Mouse (Mus musculus): ENCODE results near the gene Csf3. TPM values are rescaled to one million over a fixed set of nuclear protein-coding genes. Genes with fewer than 3 reads are reported as not detected.
"Not testable (repeated sequence)": the region's sequence is repeated elsewhere in the genome, so short reads cannot be mapped to it uniquely, and the experiment has no call there.

Csf3 gene
- polyA plus RNA-seq, 1 experiment, result not detected

- Histone ChIP-seq H3K9me3 (no peaks in the 10 kb centered on the region), H3K4me1 (peaks cover 35% of the 10 kb centered on the region), H3K4me3 (replicated peaks) (no peak overlapping the region), H3K27me3 (replicated peaks) (no peaks in the 10 kb centered on the region), H3K36me3 (replicated peaks; ENCODE audit: low read length) (peaks cover 70% of the 10 kb centered on the region)
- no peak for TF ChIP-seq GATA1 (IDR thresholded peaks at IDR 0.05; ENCODE audit: borderline replicate concordance, low read length)
Measured at GRCm38 (mm10) chr11:98725926-98726506, 25.0 kb downstream of the Csf3 start.

GRCm38 (mm10) chr11:98729119-98729588 is 28.1 kb downstream of the Csf3 start, which contains the start of gene Med24:
Gene Med24 (minus strand): TSS chr11:98729435.
- no peak for TF ChIP-seq FLI1 (IDR thresholded peaks at IDR 0.05; ENCODE audit: low read length)
- no peak for TF ChIP-seq GATA1 (IDR thresholded peaks at IDR 0.05; ENCODE audit: borderline replicate concordance, low read length)
- H3K4me3 ChIP-seq (replicated peaks), result peak within 1 kb of the TSS; percentile 96

GRCm38 (mm10) chr11:98730727-98731126 is 29.7 kb downstream of the Csf3 start:
- peaks cover 22% of the 10 kb centered on the region for H3K36me3 ChIP-seq (replicated peaks; ENCODE audit: low read length)
- no peak overlapping the region for H3K4me3 ChIP-seq (replicated peaks)
- peaks cover 11% of the 10 kb centered on the region for H3K9me3 ChIP-seq
- TF ChIP-seq FLI1 (IDR thresholded peaks at IDR 0.05; ENCODE audit: low read length), result no peak
- no peak for TF ChIP-seq GATA1 (IDR thresholded peaks at IDR 0.05; ENCODE audit: borderline replicate concordance, low read length)
- H3K4me1 ChIP-seq, result peaks cover 14% of the 10 kb centered on the region
- H3K27me3 ChIP-seq (replicated peaks), result no peaks in the 10 kb centered on the region

More at GRCm38 (mm10) chr11:98729119-98729588, 28.1 kb downstream of the Csf3 start, which contains the start of gene Med24:
- peaks cover 16% of the 10 kb centered on the region for H3K4me1 ChIP-seq
- H3K36me3 ChIP-seq (replicated peaks; ENCODE audit: low read length), result peaks cover 38% of the 10 kb centered on the region
- H3K9me3 ChIP-seq, result peaks cover 2% of the 10 kb centered on the region
- no peaks in the 10 kb centered on the region for H3K27me3 ChIP-seq (replicated peaks)

GRCm38 (mm10) chr11:98731134-98731533 is 30.1 kb downstream of the Csf3 start:
- Histone ChIP-seq H3K9me3 (peaks cover 11% of the 10 kb centered on the region), H3K4me3 (replicated peaks) (no peak overlapping the region), H3K36me3 (replicated peaks; ENCODE audit: low read length) (peaks cover 18% of the 10 kb centered on the region), H3K27me3 (replicated peaks) (no peaks in the 10 kb centered on the region), H3K4me1 (peaks cover 14% of the 10 kb centered on the region)
- TF ChIP-seq FLI1 (IDR thresholded peaks at IDR 0.05; ENCODE audit: low read length) (no peak), GATA1 (IDR thresholded peaks at IDR 0.05; ENCODE audit: borderline replicate concordance, low read length) (no peak)

GRCm38 (mm10) chr11:98734020-98734419 is 33.0 kb downstream of the Csf3 start:
- TF ChIP-seq FLI1 (IDR thresholded peaks at IDR 0.05; ENCODE audit: low read length) (no peak), GATA1 (IDR thresholded peaks at IDR 0.05; ENCODE audit: borderline replicate concordance, low read length) (no peak)

GRCm38 (mm10) chr11:98735111-98735510 is 34.0 kb downstream of the Csf3 start:
- Histone ChIP-seq H3K36me3 (replicated peaks; ENCODE audit: low read length) (no peaks in the 10 kb centered on the region), H3K4me3 (replicated peaks) (no peak overlapping the region), H3K27me3 (replicated peaks) (no peaks in the 10 kb centered on the region), H3K9me3 (peaks cover 11% of the 10 kb centered on the region), H3K4me1 (peaks cover 20% of the 10 kb centered on the region)
- TF ChIP-seq GATA1 (IDR thresholded peaks at IDR 0.05; ENCODE audit: borderline replicate concordance, low read length) (no peak), FLI1 (IDR thresholded peaks at IDR 0.05; ENCODE audit: low read length) (no peak)

More at GRCm38 (mm10) chr11:98734020-98734419, 33.0 kb downstream of the Csf3 start:
- H3K4me1 ChIP-seq, result peaks cover 15% of the 10 kb centered on the region
- H3K4me3 ChIP-seq (replicated peaks), result no peak overlapping the region
- peaks cover 11% of the 10 kb centered on the region for H3K9me3 ChIP-seq
- H3K27me3 ChIP-seq (replicated peaks), result no peaks in the 10 kb centered on the region
- H3K36me3 ChIP-seq (replicated peaks; ENCODE audit: low read length), result no peaks in the 10 kb centered on the region

GRCm38 (mm10) chr11:98736176-98736575 is 35.1 kb downstream of the Csf3 start:
- H3K27me3 ChIP-seq (replicated peaks), result no peaks in the 10 kb centered on the region
- H3K36me3 ChIP-seq (replicated peaks; ENCODE audit: low read length), result no peaks in the 10 kb centered on the region
- H3K4me3 ChIP-seq (replicated peaks), result no peak overlapping the region
- TF ChIP-seq GATA1 (IDR thresholded peaks at IDR 0.05; ENCODE audit: borderline replicate concordance, low read length) (no peak), FLI1 (IDR thresholded peaks at IDR 0.05; ENCODE audit: low read length) (no peak)
- H3K9me3 ChIP-seq, result peaks cover 11% of the 10 kb centered on the region
- H3K4me1 ChIP-seq, result peaks cover 30% of the 10 kb centered on the region

GRCm38 (mm10) chr11:98737220-98737619 is 36.2 kb downstream of the Csf3 start:
- Histone ChIP-seq H3K9me3 (peaks cover 11% of the 10 kb centered on the region), H3K4me1 (peaks cover 31% of the 10 kb centered on the region)
- not testable (repeated sequence) for H3K4me3 ChIP-seq (replicated peaks); H3K27me3 ChIP-seq (replicated peaks); H3K36me3 ChIP-seq (replicated peaks; ENCODE audit: low read length)

- Histone ChIP-seq H3K4me3 (replicated peaks) (no peak overlapping the region), H3K27me3 (replicated peaks) (no peaks in the 10 kb centered on the region)
Measured at GRCm38 (mm10) chr11:98738428-98738911, 37.4 kb downstream of the Csf3 start.

GRCm38 (mm10) chr11:98738925-98739324 is 37.9 kb downstream of the Csf3 start:
- TF ChIP-seq FLI1 (IDR thresholded peaks at IDR 0.05; ENCODE audit: low read length), result no peak
- Histone ChIP-seq H3K4me3 (replicated peaks) (no peak overlapping the region), H3K9me3 (peaks cover 11% of the 10 kb centered on the region), H3K27me3 (replicated peaks) (no peaks in the 10 kb centered on the region), H3K36me3 (replicated peaks; ENCODE audit: low read length) (peaks cover under 1% of the 10 kb centered on the region), H3K4me1 (peaks cover 48% of the 10 kb centered on the region)

More at GRCm38 (mm10) chr11:98738428-98738911, 37.4 kb downstream of the Csf3 start:
- Histone ChIP-seq H3K4me1 (peaks cover 44% of the 10 kb centered on the region), H3K9me3 (peaks cover 11% of the 10 kb centered on the region), H3K36me3 (replicated peaks; ENCODE audit: low read length) (no peaks in the 10 kb centered on the region)
- TF ChIP-seq GATA1 (IDR thresholded peaks at IDR 0.05; ENCODE audit: borderline replicate concordance, low read length), result no peak
- no peak for TF ChIP-seq FLI1 (IDR thresholded peaks at IDR 0.05; ENCODE audit: low read length)

All from megakaryocyte, embryonic 14.5 days (primary cell).